In the genomic region with DNA sequence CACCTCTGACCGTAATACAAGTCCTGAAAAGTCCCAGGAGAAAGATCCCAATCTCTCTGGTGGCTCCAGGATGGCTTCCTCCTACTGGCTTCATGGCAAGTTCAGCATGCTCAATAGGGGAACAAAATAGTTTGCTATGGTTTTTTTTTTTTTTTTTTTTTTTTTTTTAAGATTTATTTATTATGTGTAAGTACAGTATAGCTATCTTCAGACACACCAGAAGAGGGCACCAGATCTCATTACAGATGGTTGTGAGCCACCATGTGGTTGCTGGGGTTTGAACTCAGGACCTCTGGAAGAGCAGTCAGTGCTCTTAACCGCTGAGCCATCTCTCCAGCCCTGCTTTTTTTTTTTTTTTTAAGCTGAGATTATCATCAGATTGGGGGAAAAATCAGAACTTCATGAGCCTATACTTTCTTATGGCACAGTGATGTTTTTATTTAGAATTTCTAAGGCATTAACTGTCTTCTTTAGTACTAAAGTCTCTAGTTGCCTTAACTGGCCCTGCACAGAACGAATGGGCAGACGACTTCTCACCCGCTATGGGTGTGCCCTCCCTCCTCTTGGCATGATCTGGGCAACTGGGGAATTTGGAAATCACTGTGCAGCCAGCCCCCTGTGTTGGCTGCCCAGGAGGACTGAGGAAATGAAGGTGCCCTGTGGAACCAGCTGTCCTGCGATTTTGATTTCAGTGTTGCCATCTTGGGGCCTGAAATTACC, we compare ENCODE assay signal across 29 mouse cellular contexts.
DNase-seq lines count a peak whose midpoint lies in the region; ATAC-seq and TF ChIP-seq lines count a peak whose summit lies in the region.
"Had no signal": no experiment of that assay in that cellular context is flagged by ENCODE, and none has a peak within 500 bp of the region (broad histone marks: within the 10 kb centered on the region; RNA-seq: fewer than 3 reads in every experiment).

No protein-coding gene starts in this region.

- DNase-seq in adrenal gland, postnatal 14 days = peak; percentile 71
- no peak for DNase-seq in adrenal gland, postnatal 4 days (ENCODE audit: low spot score in 2 of 2)
- peak; percentile 75 for DNase-seq in liver, adult 2 months (ENCODE audit: extremely low read depth, low read depth, low spot score)
- DNase-seq in liver, embryonic 11.5 days (ENCODE audit: low spot score) = no peak
- no peak for DNase-seq in ES-E14 (ENCODE audit: low read depth, low spot score)
- no peak for DNase-seq in midbrain, embryonic 14.5 days
- DNase-seq: cerebellum, adult 2 months; cerebellum, postnatal 25 days; forebrain, postnatal 0 days; gastrocnemius, postnatal 10 days; kidney, adult 11 months; layer of hippocampus, postnatal 36 days; left cerebral cortex, postnatal 4 days; lung, adult 2 months; right cerebral cortex, postnatal 25 days; spleen, adult 18-20 months; thymus, adult 18-20 months; thymus, postnatal 25 days had no signal

- no peak overlapping the region for H3K4me2 ChIP-seq in liver, embryonic 11.5 days
- no peak overlapping the region for H3K4me2 ChIP-seq in midbrain, embryonic 14.5 days (ENCODE audit: low read length)
- H3K4me2 ChIP-seq: embryonic facial prominence, embryonic 15.5 days; forebrain, embryonic 12.5 days; heart, embryonic 11.5 days; hindbrain, embryonic 14.5 days; midbrain, embryonic 13.5 days had no signal

- no peak for ATAC-seq in liver, embryonic 11.5 days (replicated peaks; ENCODE audit: low FRiP score)
- ATAC-seq in granulocyte monocyte progenitor cell, adult 5-6 weeks (replicated peaks; ENCODE audit: poor library complexity, severe bottlenecking) = 0 out of 2 replicates have a peak, but pooled peaks have one; percentile 2
- ATAC-seq in megakaryocyte, adult 5-6 weeks (ENCODE audit: poor library complexity, severe bottlenecking) = no peak
- no peak for ATAC-seq in midbrain, embryonic 14.5 days (ENCODE audit: low FRiP score, low TSS enrichment)
- ATAC-seq: forebrain, postnatal 0 days; midbrain, embryonic 13.5 days; Patski had no signal

- no peaks in the 10 kb centered on the region for H3K36me3 ChIP-seq in liver, adult 2 months (ENCODE audit: control insufficient read depth, insufficient read depth, low read length)
- no peaks in the 10 kb centered on the region for H3K36me3 ChIP-seq in liver, embryonic 11.5 days (ENCODE audit: control insufficient read depth, insufficient read depth, low read length)
- no peaks in the 10 kb centered on the region for H3K36me3 ChIP-seq in ES-E14 (ENCODE audit: control insufficient read depth, insufficient read depth, low read length, poor library complexity, severe bottlenecking)
- no peaks in the 10 kb centered on the region for H3K36me3 ChIP-seq in midbrain, embryonic 14.5 days (ENCODE audit: control insufficient read depth, insufficient read depth, low read length)
- H3K36me3 ChIP-seq: embryonic facial prominence, embryonic 10.5 days; embryonic facial prominence, embryonic 15.5 days; forebrain, embryonic 12.5 days; G1E; midbrain, embryonic 13.5 days had no signal

- H3K79me2 ChIP-seq in liver, adult 2 months (ENCODE audit: control insufficient read depth, insufficient read depth, low read length) = peaks cover 33% of the 10 kb centered on the region; the same call in 1 of the 2 replicates

- no peak for TF ChIP-seq POLR2A in liver, adult 2 months (IDR thresholded peaks at IDR 0.05; ENCODE audit: extremely low read depth, insufficient read depth, low read length)

- no peaks in the 10 kb centered on the region for H3K27me3 ChIP-seq in liver, adult 2 months (ENCODE audit: control insufficient read depth, insufficient read depth, low read length)
- H3K27me3 ChIP-seq in liver, embryonic 11.5 days (replicated peaks; ENCODE audit: control insufficient read depth, insufficient read depth, low read length) = peaks cover 31% of the 10 kb centered on the region
- peaks cover 26% of the 10 kb centered on the region for H3K27me3 ChIP-seq in midbrain, embryonic 14.5 days (ENCODE audit: control insufficient read depth, insufficient read depth, low read length)
- H3K27me3 ChIP-seq: Patski had no signal

- peaks cover 49% of the 10 kb centered on the region for H3K4me1 ChIP-seq in liver, adult 2 months (ENCODE audit: control insufficient read depth, insufficient read depth, low read length)
- peaks cover 10% of the 10 kb centered on the region; the same call in 1 of the 2 replicates for H3K4me1 ChIP-seq in liver, embryonic 11.5 days (replicated peaks; ENCODE audit: control insufficient read depth, insufficient read depth, low read length)
- peaks cover 0 to 23% of the 10 kb centered on the region in 2 experiments; a peak in 2 of 4 replicates for H3K4me1 ChIP-seq in ES-E14 (ENCODE audit: control insufficient read depth in 2 of 2, insufficient read depth in 2 of 2, low read length in 2 of 2, poor library complexity in 1 of 2)
- H3K4me1 ChIP-seq in midbrain, embryonic 14.5 days (ENCODE audit: control insufficient read depth, insufficient read depth, low read length) = 0 out of 2 replicates have a peak, but pooled peaks cover 4% of the 10 kb centered on the region

- H3K9ac ChIP-seq in liver, adult 2 months (ENCODE audit: low read depth, low read length) = no peak overlapping the region
- H3K9ac ChIP-seq in liver, embryonic 11.5 days (ENCODE audit: low read depth, low read length) = no peak overlapping the region
- H3K9ac ChIP-seq in ES-E14 (ENCODE audit: insufficient read depth, low read depth, low read length, poor library complexity, severe bottlenecking) = no peak overlapping the region
- H3K9ac ChIP-seq in midbrain, embryonic 14.5 days (replicated peaks; ENCODE audit: low read length) = no peak overlapping the region
- H3K9ac ChIP-seq: embryonic facial prominence, embryonic 15.5 days; forebrain, embryonic 12.5 days; forebrain, postnatal 0 days; hindbrain, embryonic 14.5 days; liver, embryonic 14.5 days; midbrain, embryonic 13.5 days had no signal

- no peaks in the 10 kb centered on the region for H3K9me3 ChIP-seq in liver, embryonic 11.5 days (ENCODE audit: control insufficient read depth, low read length)
- no peaks in the 10 kb centered on the region for H3K9me3 ChIP-seq in ES-E14 (ENCODE audit: control insufficient read depth, insufficient read depth, low read depth, low read length)
- no peaks in the 10 kb centered on the region for H3K9me3 ChIP-seq in midbrain, embryonic 14.5 days (ENCODE audit: control insufficient read depth, low read length)
- H3K9me3 ChIP-seq: embryonic facial prominence, embryonic 10.5 days; embryonic facial prominence, embryonic 15.5 days; forebrain, embryonic 12.5 days; midbrain, embryonic 13.5 days had no signal

- no peak for TF ChIP-seq CTCF in liver, adult 2 months (IDR thresholded peaks at IDR 0.05; ENCODE audit: low read depth, low read length)

- no peak overlapping the region for H3K4me3 ChIP-seq in liver, adult 2 months (ENCODE audit: insufficient read depth, low read depth, low read length)
- H3K4me3 ChIP-seq in liver, embryonic 11.5 days (ENCODE audit: low read depth, low read length) = no peak overlapping the region
- no peak overlapping the region for H3K4me3 ChIP-seq in ES-E14 (ENCODE audit: insufficient read depth in 1 of 2, low read depth in 1 of 2, low read length in 2 of 2, poor library complexity in 1 of 2, severe bottlenecking in 1 of 2)
- no peak overlapping the region for H3K4me3 ChIP-seq in midbrain, embryonic 14.5 days (replicated peaks; ENCODE audit: low read depth, low read length)
- H3K4me3 ChIP-seq: embryonic facial prominence, embryonic 10.5 days; embryonic facial prominence, embryonic 15.5 days; forebrain, embryonic 12.5 days; midbrain, embryonic 13.5 days had no signal

- 45% methylated on average over 6 of the region's 6 CpGs for WGBS in liver, adult 2 months
- 77% methylated on average over 6 of the region's 6 CpGs for WGBS in liver, embryonic 11.5 days
- WGBS in midbrain, embryonic 14.5 days = 90% methylated on average over 6 of the region's 6 CpGs

- H3K27ac ChIP-seq in liver, adult 2 months (replicated peaks; ENCODE audit: insufficient read depth, low read depth, low read length) = peak overlapping the region; percentile 88
- H3K27ac ChIP-seq in liver, embryonic 11.5 days (ENCODE audit: low read depth, low read length) = no peak overlapping the region
- H3K27ac ChIP-seq in ES-E14 (ENCODE audit: insufficient read depth, low read depth, low read length, poor library complexity, severe bottlenecking) = no peak overlapping the region
- no peak overlapping the region for H3K27ac ChIP-seq in midbrain, embryonic 14.5 days (replicated peaks; ENCODE audit: low read depth, low read length)
- H3K27ac ChIP-seq: embryonic facial prominence, embryonic 10.5 days; embryonic facial prominence, embryonic 15.5 days; forebrain, embryonic 12.5 days; hindbrain, embryonic 14.5 days; liver, embryonic 14.5 days; midbrain, embryonic 13.5 days had no signal

- in situ Hi-C loops in ES-E14 (cut with MboI; ENCODE audit: low sequenced_read_pairs in 2 of 2, unreplicated experiment in 2 of 2) = loop anchor here in 1 of 2 experiments (25.0 kb wide), 1 partner anchor 196 kb away; no protein-coding TSS in a partner anchor

TF ChIP-seq in ES-E14, 5 proteins besides CTCF, POLR2A, EP300 and RAD21:
- TF ChIP-seq ZNF384 (IDR thresholded peaks at IDR 0.05; ENCODE audit: low read depth, low read length) (peak; percentile 60), ZC3H11A (IDR thresholded peaks at IDR 0.05; ENCODE audit: borderline replicate concordance, low read depth, low read length) (no peak)
TF ChIP-seq in ES-E14: peak in this region for 1.

Comparison
In these comparisons a context has a peak if more than half of its experiments do, and no peak if none do; other contexts are left out.
1. DNase-seq: peak in adrenal gland, postnatal 14 days (single experiment) and liver, adult 2 months (single experiment); none in adrenal gland, postnatal 4 days (0 of 2), liver, embryonic 11.5 days (single experiment), ES-E14 (single experiment) and midbrain, embryonic 14.5 days (single experiment).